Mouse (Mus musculus) hindbrain, embryonic 11.5 days (tissue): ENCODE results near the gene Agbl4. TPM values are rescaled to one million over a fixed set of nuclear protein-coding genes. Genes with fewer than 3 reads are reported as not detected.

Source experiments
- ATAC-seq: fragments of 200-750 bp; cut with Nextera tagmentation; 2 replicates; pipeline ENCODE4 v1.8.0; 2017; ENCODE audit warnings: mild to moderate bottlenecking, moderate TSS enrichment, moderate library complexity; ENCODE audit not compliant: low FRiP score
- DNase-seq: peaks from one replicate; pipeline ENCODE4 v3.0.0-alpha.2; 2015; ENCODE audit warnings: low spot score
- H3K27ac ChIP-seq: fragments of 300-500 bp; sonication (generic); 2 replicates; pipeline ENCODE4 v1.5.1; 2014; ENCODE audit warnings: mild to moderate bottlenecking, low read depth, low read length
- H3K27me3 ChIP-seq: fragments of 300-500 bp; sonication (generic); 2 replicates; pipeline ENCODE4 v1.6.1; 2014; ENCODE audit warnings: mild to moderate bottlenecking, low read length, moderate library complexity, mixed read lengths; ENCODE audit not compliant: control insufficient read depth, insufficient read depth
- H3K36me3 ChIP-seq: fragments of 300-500 bp; sonication (generic); 2 replicates; pipeline ENCODE4 v1.6.1; 2014; ENCODE audit warnings: mild to moderate bottlenecking, low read length, moderate library complexity, mixed read lengths; ENCODE audit not compliant: control insufficient read depth, insufficient read depth
- H3K4me1 ChIP-seq: fragments of 300-500 bp; sonication (generic); replicated peaks from 2 replicates; pipeline ENCODE4 v1.6.1; 2014; ENCODE audit warnings: low read length, mixed read lengths; ENCODE audit not compliant: control insufficient read depth, insufficient read depth
- H3K4me2 ChIP-seq: fragments of 300-500 bp; sonication (generic); replicated peaks from 2 replicates; pipeline ENCODE4 v1.6.1; 2014; ENCODE audit warnings: mild to moderate bottlenecking, low read depth, low read length
- H3K4me3 ChIP-seq: fragments of 300-500 bp; sonication (generic); 2 replicates; pipeline ENCODE4 v1.5.1; 2014; ENCODE audit warnings: low read depth, low read length
- H3K9ac ChIP-seq: fragments of 300-500 bp; sonication (generic); 2 replicates; pipeline ENCODE4 v1.6.1; 2014; ENCODE audit warnings: low read depth, low read length
- H3K9me3 ChIP-seq: fragments of 300-500 bp; sonication (generic); 2 replicates; pipeline ENCODE4 v1.6.1; 2016; ENCODE audit warnings: low read length; ENCODE audit not compliant: control insufficient read depth
- WGBS: fragments of 180-500 bp; shearing (Covaris S2); extraction: QIAGEN DNeasy Blood & Tissue Kit; methylation state at CpG from one replicate; pipeline ENCODE4 v1.1.7; 2014; 5-methylcytosine and 5-hydroxymethylcytosine counted together
- polyA plus RNA-seq: library from polyadenylated mRNA; unstranded; fragments of >200 nt; fragmentation: Nextera tagmentation; extraction: Ambion mirVana; gene quantifications from 2 replicates; pipeline ENCODE4 v1.2.1, GENCODE M21; 2014

Gene Agbl4
- polyA plus RNA-seq, 1 experiment from 2014 or later, result 1.1 TPM

- Histone ChIP-seq H3K4me2 (no peak overlapping the region), H3K36me3 (no peaks in the 10 kb centered on the region), H3K27me3 (no peaks in the 10 kb centered on the region), H3K4me3 (no peak overlapping the region), H3K9ac (no peak overlapping the region), H3K27ac (no peak overlapping the region), H3K9me3 (no peaks in the 10 kb centered on the region), H3K4me1 (no peaks in the 10 kb centered on the region)
- ATAC-seq, result no peak
- DNase-seq, result no peak
- 79% methylated on average over 6 of the region's 6 CpGs for WGBS
Measured at GRCm38 (mm10) chr4:111645117-111645830, 1247.8 kb downstream of the Agbl4 start.

GRCm38 (mm10) chr4:111645831-111646166 is 1248.3 kb downstream of the Agbl4 start:
- no peak overlapping the region for H3K27ac ChIP-seq
- ATAC-seq (peak; percentile 47), DNase-seq (peak; percentile 33)
- H3K4me3 ChIP-seq, result no peak overlapping the region
- H3K27me3 ChIP-seq, result no peaks in the 10 kb centered on the region
- no peaks in the 10 kb centered on the region for H3K36me3 ChIP-seq
- no peaks in the 10 kb centered on the region for H3K9me3 ChIP-seq
- 57% methylated on average over 1 of the region's 1 CpGs for WGBS
- no peaks in the 10 kb centered on the region for H3K4me1 ChIP-seq
- H3K9ac ChIP-seq, result no peak overlapping the region
- H3K4me2 ChIP-seq, result no peak overlapping the region

GRCm38 (mm10) chr4:111653451-111653850 is 1256.0 kb downstream of the Agbl4 start:
- Histone ChIP-seq H3K4me3 (no peak overlapping the region), H3K27me3 (no peaks in the 10 kb centered on the region), H3K4me1 (no peaks in the 10 kb centered on the region), H3K4me2 (no peak overlapping the region), H3K9me3 (no peaks in the 10 kb centered on the region), H3K9ac (no peak overlapping the region), H3K36me3 (no peaks in the 10 kb centered on the region), H3K27ac (no peak overlapping the region)
- ATAC-seq (no peak), DNase-seq (no peak)
- 72% methylated on average over 1 of the region's 1 CpGs for WGBS

GRCm38 (mm10) chr4:111663730-111664129 is 1266.3 kb downstream of the Agbl4 start:
- Histone ChIP-seq H3K9me3 (no peaks in the 10 kb centered on the region), H3K4me3 (no peak overlapping the region), H3K36me3 (no peaks in the 10 kb centered on the region), H3K27me3 (no peaks in the 10 kb centered on the region), H3K4me1 (no peaks in the 10 kb centered on the region), H3K9ac (no peak overlapping the region), H3K4me2 (no peak overlapping the region), H3K27ac (no peak overlapping the region)
- 42% methylated on average over 1 of the region's 1 CpGs for WGBS
- ATAC-seq, result no peak
- peak; percentile 21 for DNase-seq

- DNase-seq (no peak), ATAC-seq (no peak)
- 80% methylated on average over 3 of the region's 3 CpGs for WGBS
- Histone ChIP-seq H3K9me3 (no peaks in the 10 kb centered on the region), H3K36me3 (no peaks in the 10 kb centered on the region), H3K27me3 (no peaks in the 10 kb centered on the region), H3K27ac (no peak overlapping the region), H3K4me1 (no peaks in the 10 kb centered on the region), H3K9ac (no peak overlapping the region), H3K4me3 (no peak overlapping the region), H3K4me2 (no peak overlapping the region)
Measured at GRCm38 (mm10) chr4:111664146-111664545, 1266.7 kb downstream of the Agbl4 start.

- no peaks in the 10 kb centered on the region for H3K9me3 ChIP-seq
- H3K4me3 ChIP-seq, result no peak overlapping the region
- no peaks in the 10 kb centered on the region for H3K27me3 ChIP-seq
- DNase-seq (no peak), ATAC-seq (no peak)
- no peak overlapping the region for H3K4me2 ChIP-seq
- H3K36me3 ChIP-seq, result no peaks in the 10 kb centered on the region
- no peak overlapping the region for H3K27ac ChIP-seq
- no peak overlapping the region for H3K9ac ChIP-seq
- H3K4me1 ChIP-seq, result no peaks in the 10 kb centered on the region
- WGBS, result 72% methylated on average over 1 of the region's 1 CpGs
Measured at GRCm38 (mm10) chr4:111666713-111667112, 1269.3 kb downstream of the Agbl4 start.

- Histone ChIP-seq H3K9ac (no peak overlapping the region), H3K4me1 (no peaks in the 10 kb centered on the region), H3K4me2 (no peak overlapping the region), H3K4me3 (no peak overlapping the region), H3K27ac (no peak overlapping the region), H3K36me3 (no peaks in the 10 kb centered on the region), H3K27me3 (no peaks in the 10 kb centered on the region), H3K9me3 (no peaks in the 10 kb centered on the region)
- ATAC-seq (no peak), DNase-seq (no peak)
- WGBS, result 91% methylated on average over 3 of the region's 3 CpGs
Measured at GRCm38 (mm10) chr4:111669369-111669768, 1271.9 kb downstream of the Agbl4 start.

GRCm38 (mm10) chr4:111670566-111671421 is 1273.3 kb downstream of the Agbl4 start:
- Histone ChIP-seq H3K27me3 (no peaks in the 10 kb centered on the region), H3K36me3 (no peaks in the 10 kb centered on the region), H3K9ac (no peak overlapping the region), H3K27ac (peak overlapping the region; percentile 54), H3K4me3 (no peak overlapping the region), H3K9me3 (no peaks in the 10 kb centered on the region), H3K4me2 (no peak overlapping the region), H3K4me1 (no peaks in the 10 kb centered on the region)
- peak; percentile 57 for ATAC-seq
- WGBS, result 34% methylated on average over 12 of the region's 12 CpGs
- DNase-seq, result peak; percentile 29

GRCm38 (mm10) chr4:111671440-111671839 is 1274.0 kb downstream of the Agbl4 start:
- Histone ChIP-seq H3K4me2 (no peak overlapping the region), H3K27ac (peak overlapping the region; percentile 17)

More at GRCm38 (mm10) chr4:111671440-111671839, 1274.0 kb downstream of the Agbl4 start:
- H3K36me3 ChIP-seq, result no peaks in the 10 kb centered on the region
- DNase-seq (no peak), ATAC-seq (no peak; the same call in 1 of the 2 replicates)
- no peak overlapping the region for H3K4me3 ChIP-seq
- no peaks in the 10 kb centered on the region for H3K27me3 ChIP-seq
- no peaks in the 10 kb centered on the region for H3K4me1 ChIP-seq
- H3K9ac ChIP-seq, result no peak overlapping the region
- H3K9me3 ChIP-seq, result no peaks in the 10 kb centered on the region
- WGBS, result 63% methylated on average over 4 of the region's 4 CpGs
